Mouse (Mus musculus) erythroblast, embryonic 14.5 days (primary cell): ENCODE results near the gene Cwc27.

Experiments
- GATA1 ChIP-seq: IDR thresholded peaks from 2 replicates; pipeline ENCODE4 v1.6.1; 2012; ENCODE audit warnings: low read length, inconsistent platforms, mixed read lengths
- TAL1 ChIP-seq: IDR thresholded peaks from 3 replicates; pipeline ENCODE4 v1.6.1; 2012; ENCODE audit warnings: low read length, inconsistent platforms, mixed read lengths

- TF ChIP-seq GATA1 (no peak), TAL1 (no peak)
These were observed 215.2 kb downstream of the Cwc27 start for GRCm38 (mm10) chr13:104601783-104602182.
